Mouse (Mus musculus): ENCODE data around the gene Cep126.

DNA sequence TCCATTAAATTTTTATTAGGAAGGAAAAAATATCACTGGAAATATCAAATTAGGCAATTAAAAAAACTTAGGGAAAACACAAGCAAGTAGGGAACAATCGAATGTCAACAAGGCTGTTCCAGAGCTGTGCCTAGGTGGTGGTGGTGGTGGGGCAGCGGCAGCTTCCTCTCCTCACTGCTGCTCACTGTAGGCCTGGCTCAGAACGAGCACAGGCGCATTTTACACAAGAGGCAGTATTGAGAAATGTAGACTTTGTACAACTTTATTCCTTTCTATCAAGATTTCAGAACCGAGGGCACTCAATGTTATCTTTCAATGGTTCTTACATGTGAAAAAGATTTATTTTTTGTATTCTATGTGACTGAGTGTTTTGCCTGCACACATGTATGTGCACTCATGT lies 55.2 kb downstream of the Cep126 start:
- TF ChIP-seq CTCF (IDR thresholded peaks at IDR 0.05) (no peak), EP300 (IDR thresholded peaks at IDR 0.05) (no peak)
